Mouse (Mus musculus): Measurements from ENCODE around the gene Lsg1. TPM values are rescaled to one million over a fixed set of nuclear protein-coding genes. Genes with fewer than 3 reads are reported as not detected.

Gene Lsg1
- total RNA-seq, 2 experiments from 2014 or later = 11.5 to 36.7 TPM

DNA sequence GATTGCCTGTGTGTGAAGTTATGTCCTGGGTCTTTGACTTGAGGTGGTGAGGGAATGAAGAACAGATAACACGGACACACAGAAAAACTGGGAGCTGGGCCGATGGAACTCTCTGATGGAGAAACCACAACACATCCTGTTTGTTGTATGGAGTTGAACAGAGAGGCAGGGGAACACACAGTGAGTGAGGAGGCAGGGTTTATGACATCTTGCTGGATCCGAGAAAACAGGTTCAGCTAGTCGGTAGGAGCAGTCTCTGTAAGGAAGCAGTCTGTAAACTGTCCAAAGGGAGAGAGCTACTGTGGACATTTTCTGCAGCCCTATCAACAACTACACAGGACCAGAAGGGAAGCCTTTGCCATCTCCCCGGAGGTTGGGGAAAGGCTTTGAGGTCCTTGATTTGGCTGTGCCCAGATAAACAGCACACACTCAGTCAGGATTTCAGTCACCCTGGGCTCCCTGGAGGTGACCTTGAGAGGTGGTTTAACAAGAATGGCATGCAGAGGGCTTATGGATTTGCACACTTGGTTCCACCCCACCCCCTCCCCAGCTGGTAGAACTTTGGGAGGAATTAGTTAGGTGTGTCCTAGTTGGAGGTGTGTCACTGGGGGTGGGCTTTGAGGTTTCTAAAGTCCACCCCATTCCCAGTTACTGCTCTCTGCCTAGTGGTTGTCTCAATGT lies 27.9 kb downstream of the Lsg1 start:
- ATAC-seq (replicated peaks; ENCODE audit: low FRiP score, poor library complexity, severe bottlenecking) = no peak

DNA sequence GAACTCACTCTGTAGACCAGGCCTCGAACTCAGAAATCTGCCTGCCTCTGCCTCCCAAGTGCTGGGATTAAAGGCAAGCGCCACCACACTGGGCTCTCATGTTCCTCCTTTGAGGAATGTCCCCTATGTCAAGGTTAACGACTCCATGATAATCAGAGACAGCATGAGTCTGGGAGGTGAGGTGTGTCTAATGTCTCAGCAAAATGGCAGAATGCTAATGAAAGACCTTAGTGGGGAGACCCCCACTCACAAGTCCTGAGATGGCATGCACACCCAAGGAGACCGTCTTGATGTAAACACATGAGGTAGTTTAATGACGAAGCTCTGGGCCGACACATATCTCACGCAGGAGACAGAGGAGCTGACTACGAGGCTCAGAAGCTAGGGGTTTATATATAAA lies 33.3 kb downstream of the Lsg1 start:
- no peak for ATAC-seq (replicated peaks; ENCODE audit: low FRiP score, poor library complexity, severe bottlenecking)

DNA sequence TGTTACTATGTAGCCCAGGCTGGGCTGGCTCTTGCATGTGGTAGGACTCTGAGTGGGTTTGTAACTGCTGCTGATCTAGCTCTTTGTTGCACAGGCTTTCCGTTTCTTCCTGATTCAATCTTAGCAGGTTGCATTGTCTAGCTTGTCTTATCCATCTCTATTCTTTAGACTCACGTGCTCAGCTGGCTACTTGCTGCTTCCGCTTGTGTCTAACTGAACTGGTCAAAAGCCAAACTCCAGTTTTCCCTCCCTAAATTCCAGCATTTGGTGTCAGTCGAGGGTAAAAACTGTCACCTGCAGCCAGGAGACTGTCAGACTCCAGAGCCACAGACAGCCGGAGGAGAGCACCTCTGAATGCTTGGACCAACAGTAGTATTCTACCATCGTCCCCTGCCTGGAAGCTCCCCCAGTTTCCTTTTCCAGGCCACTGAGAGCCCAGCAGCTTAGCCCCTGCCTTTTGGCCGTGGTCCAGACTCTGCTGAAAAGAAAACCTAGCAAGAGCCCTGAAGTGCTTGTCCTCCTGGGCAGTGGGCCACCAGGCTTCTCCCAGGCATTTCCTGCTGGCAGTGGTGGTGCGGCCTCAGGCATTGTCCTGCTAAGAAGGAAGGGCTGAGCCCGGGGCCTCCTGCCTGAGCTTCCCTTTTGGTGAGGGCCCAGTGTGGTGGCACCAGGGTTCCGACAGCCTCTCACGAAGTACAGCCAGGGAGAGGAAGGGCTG lies 34.6 kb downstream of the Lsg1 start:
- ATAC-seq (replicated peaks; ENCODE audit: low FRiP score, poor library complexity, severe bottlenecking) = no peak

DNA sequence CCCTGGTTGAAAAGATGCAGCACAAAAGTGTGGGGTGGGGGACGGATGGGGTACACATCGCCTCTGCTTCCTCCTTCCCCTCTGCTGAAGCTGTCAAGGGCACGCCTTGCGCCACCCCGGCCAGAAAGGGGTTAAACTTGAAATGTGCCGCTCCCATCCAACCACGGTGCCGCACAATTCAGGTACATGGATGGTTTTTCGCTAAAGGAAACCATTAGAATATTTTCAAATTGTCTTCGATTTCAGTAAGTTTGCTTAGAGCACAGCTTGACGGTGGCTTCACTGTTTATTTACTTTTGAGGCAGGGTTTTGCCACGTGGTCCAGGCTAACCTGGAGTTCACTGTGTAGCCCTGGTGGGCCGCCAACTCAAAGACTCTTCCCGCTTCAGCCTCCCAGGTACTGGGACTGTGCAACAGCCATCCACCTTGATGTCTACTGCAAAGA lies 36.6 kb downstream of the Lsg1 start, which contains the start of gene Tmem44:
Tmem44 (minus strand) TSS at position 95 of the 445 bp plus-strand sequence.
- ATAC-seq (replicated peaks; ENCODE audit: low FRiP score, poor library complexity, severe bottlenecking) = peak; percentile 45

DNA sequence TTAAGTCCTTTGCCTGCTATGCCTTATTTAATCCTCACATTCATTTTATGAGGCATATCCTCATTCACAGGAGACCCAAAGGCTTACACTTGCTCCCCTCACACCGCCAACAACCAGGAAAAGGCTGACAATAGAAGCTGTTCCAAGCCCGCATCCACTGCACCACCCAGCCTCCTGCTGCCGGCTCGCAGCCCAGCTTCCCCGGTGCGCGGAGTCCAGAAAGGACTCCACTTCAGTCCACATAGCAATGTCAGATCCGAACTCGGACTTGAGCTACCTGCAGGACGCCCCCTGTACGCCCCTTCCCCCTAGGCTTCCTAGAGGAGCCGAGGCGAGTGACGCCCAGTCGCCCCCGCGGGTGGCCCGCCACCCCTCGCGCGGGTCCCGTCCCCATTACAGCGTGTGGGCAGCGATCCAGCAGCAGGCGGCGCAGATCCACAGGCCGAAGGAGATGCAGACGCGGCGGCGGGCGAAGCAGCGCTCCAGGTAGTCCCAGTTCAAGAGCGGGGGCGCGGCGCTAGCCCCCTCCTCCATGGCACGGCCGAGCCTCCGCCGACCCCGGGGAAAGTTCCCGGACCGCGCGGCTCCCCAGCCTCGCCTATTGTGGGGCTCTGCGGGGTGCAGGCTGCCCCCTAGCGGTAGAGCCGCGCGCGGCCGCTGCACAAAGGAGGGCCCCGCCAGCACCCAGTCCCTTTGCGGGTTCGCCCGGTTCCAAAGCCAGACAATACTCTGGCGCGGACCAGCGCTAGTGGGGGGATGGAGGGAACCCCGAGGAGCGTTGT lies 37.2 kb downstream of the Lsg1 start:
- peak; percentile 89 for ATAC-seq (replicated peaks; ENCODE audit: low FRiP score, poor library complexity, severe bottlenecking)

DNA sequence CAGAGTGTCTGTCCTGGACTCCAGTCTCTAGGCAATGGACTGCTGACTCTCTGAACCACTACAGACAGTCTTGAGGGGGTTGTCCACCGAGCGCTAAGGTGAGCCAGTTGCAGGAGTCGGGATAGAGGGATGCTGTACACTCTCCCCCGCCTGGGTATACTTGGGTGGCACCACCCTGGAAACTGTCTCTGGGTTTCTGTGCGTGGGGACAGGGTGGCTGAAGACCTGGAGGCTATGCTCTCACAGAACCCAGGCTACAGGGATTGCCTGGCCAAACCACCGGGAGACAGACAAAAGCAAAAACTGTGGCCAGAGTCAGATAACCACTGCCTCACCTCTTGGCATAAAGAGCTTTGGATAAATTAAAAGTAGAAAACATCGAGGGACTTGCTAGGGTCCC lies 37.9 kb downstream of the Lsg1 start:
- ATAC-seq (replicated peaks; ENCODE audit: low FRiP score, poor library complexity, severe bottlenecking) = no peak

DNA sequence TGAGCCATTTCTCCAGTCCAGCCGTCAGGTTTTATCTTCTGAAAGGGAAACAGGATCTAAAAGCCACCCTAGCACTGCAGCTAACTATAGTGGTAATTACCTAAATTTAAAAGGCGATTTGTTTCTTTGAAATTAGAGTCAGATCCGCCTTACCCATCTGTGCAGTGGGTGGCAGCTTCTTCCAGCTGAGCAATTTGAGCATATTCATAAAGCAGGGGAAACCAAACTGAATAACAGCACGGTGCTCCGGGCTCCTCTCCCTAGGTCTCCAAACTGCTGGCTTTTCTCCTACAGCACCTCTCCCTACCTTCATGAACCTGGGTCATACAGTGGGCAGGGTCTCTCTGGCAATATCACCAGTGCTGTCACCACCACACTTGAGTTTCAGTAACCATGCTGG lies 39.1 kb downstream of the Lsg1 start:
- ATAC-seq (replicated peaks; ENCODE audit: low FRiP score, poor library complexity, severe bottlenecking) = no peak

DNA sequence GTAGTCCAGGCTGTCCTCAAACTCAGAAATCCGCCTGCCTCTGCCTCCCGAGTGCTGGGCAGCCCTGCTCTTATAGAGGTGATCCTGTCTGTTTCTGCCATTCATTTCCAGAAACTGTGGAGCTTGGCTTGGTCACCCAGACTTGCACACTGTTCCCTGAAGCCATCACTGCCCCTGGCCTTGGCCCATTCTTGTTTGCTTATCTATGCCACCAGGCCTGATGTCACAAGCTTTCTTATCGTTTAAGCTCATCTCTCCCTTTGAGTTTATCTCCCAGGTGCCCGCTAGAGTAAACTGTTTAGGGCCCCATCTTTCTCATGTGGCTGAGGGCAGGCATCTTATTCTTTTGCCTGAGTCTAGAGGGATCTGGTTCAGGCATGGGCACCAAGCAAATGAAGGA lies 42.7 kb downstream of the Lsg1 start:
- no peak for ATAC-seq (replicated peaks; ENCODE audit: low FRiP score, poor library complexity, severe bottlenecking)

DNA sequence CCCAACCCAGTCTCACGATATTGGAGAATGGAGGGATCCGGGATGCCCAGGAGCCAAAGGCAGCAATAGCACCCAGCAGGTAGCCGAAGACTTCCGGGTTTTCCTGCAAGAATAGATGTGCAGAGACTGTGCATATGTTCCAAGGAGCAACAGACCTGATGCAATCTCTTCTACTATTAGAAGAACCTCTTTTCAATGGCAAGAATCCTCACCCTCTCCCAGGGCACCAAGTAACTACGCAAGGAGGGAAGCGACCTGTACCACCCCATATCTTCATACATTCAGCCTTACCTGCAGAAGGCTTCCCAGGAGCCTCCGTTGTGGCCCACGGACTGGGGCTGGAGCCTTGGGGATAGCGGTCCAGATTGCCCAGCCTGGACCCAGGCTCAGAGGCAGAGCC lies 44.0 kb downstream of the Lsg1 start:
- no peak for ATAC-seq (replicated peaks; ENCODE audit: low FRiP score, poor library complexity, severe bottlenecking)

DNA sequence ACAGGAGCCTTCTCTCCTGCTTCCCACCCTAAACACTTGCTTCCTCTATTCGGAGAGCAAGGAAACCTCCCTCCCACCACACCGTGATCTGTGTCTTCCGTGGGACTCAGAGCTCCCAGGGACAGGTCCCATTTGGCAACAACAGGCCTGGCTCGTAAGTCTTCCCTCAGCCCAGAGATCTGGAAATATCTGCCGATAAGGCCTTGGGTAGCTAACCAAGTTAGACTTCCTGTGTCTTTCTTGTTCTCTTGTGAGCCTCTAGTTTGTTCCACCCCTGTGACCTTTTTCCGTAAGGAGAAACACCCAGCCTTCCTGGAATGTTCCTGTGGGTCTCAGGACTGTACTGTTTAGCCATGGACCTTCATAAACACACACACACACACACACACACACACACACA lies 44.6 kb downstream of the Lsg1 start:
- ATAC-seq (replicated peaks; ENCODE audit: low FRiP score, poor library complexity, severe bottlenecking) = no peak

DNA sequence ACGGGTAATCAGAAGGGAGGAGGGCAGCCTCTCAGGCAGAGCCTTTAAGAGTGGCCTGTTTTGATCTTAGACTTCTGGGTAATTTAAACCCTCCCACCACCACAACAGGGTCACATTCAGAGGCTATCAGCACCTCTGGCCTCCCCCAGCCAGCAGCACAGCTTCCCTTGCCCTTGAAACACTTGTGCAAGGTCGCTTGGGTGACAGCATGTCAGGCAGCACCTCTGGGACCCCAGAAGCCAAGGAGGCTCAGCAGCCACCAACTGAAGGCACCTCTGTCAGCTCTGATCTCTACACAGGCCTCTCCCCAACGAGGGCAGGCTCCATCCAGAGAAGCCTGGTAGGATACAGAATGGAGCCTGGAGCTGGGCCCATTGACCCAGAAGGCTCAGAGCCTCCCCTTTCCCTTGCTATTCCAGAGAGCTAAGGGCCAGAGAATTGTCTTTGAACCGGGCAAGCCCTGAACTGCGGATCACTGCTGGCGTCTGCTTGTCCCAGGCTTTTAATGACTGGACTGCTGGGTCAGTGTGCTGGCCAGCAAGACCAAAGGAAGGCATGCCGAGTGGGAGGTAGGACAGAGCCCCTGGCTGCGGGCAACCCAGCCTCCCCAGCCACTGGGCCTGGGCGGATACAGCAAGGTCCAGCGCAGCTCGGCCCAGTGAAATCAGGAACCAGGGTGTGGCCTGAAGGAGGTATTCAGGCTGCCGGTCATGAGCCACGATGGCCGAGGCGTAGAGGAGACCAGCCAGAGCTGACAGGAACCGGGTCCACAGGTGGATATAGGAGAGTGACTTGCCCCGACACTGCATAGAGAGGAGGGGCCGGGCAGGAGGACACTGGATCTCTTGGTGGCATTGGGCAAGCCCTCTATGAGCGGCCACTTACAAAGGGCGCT lies 47.0 kb downstream of the Lsg1 start:
- ATAC-seq (replicated peaks; ENCODE audit: low FRiP score, poor library complexity, severe bottlenecking) = no peak

DNA sequence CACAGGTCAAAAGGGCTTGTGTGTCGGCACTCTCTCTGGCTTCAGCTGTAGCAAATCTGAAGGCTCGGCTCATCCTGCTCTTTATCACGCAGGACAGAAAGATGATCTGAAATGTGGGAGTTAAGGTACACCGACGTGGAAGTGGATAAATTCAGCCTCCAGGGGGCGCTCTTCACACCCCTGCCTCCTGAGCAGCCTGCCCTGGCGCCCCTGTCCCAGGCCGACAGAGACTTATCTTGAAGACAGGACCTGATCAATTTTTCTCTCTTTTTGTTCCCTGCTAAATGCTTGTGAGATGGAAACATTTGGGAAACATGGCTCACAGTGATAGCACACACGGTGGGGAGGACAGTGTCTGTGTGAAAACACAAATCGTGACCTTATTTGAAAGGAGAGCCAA lies 48.0 kb downstream of the Lsg1 start:
- ATAC-seq (replicated peaks; ENCODE audit: low FRiP score, poor library complexity, severe bottlenecking) = peak; percentile 77

DNA sequence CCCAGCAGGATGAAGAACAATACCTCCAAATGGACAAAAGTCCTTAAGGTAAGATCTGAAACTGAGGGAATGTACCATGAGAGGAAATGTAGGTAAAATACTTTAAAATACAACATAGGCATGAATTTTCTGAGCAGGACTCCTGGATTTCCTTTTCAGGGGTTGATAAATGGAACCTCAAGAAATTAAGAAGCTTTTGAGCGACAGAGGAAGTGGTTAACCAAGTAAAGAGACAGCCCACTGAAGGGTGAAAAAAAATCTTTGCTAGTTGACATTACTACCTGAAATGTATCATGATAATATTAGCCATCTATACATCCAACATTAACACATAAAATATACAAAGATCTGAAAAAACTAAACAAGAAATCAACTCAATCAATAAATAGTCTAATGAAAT lies 52.3 kb downstream of the Lsg1 start:
- ATAC-seq (replicated peaks; ENCODE audit: low FRiP score, poor library complexity, severe bottlenecking) = no peak

DNA sequence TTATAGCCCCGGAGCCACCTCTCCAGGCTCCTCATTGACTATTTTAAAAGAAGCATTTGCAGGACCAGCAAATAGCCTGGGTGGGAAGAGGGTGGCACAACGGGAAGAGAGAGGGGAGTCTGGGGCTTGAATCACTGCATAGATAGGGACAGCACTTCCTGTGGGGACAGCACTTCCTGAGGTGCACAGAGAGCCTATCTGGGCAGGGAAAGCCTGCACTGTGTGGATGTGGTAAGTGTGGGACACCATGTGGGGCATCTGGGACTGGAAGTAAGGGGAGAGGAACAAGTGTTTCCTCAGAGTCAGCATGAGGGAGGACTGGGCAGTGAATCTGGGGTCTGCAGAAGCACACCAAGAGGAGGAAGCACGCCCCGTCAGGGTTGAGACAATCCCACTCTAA lies 53.8 kb downstream of the Lsg1 start:
- no peak for ATAC-seq (replicated peaks; ENCODE audit: low FRiP score, poor library complexity, severe bottlenecking)

DNA sequence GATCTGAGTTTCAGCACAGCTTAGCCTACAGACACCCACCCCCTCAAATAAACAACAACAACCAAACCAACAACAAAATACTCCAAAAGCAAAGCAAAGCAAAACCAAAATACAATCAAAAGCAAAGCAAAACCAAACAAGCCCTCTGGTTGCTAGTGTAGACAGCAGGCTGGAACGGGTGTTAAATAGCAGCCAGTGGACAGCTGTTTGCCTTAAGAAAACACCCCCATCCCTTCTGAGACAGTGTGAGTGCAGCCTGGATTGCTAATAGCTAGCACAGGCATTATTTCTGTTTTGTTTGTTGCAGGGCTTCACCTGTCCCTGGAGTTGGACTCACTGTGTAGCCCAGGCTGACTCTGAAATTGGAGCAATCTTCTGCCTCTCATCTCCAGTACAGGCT lies 54.5 kb downstream of the Lsg1 start:
- no peak for ATAC-seq (replicated peaks; ENCODE audit: low FRiP score, poor library complexity, severe bottlenecking)

DNA sequence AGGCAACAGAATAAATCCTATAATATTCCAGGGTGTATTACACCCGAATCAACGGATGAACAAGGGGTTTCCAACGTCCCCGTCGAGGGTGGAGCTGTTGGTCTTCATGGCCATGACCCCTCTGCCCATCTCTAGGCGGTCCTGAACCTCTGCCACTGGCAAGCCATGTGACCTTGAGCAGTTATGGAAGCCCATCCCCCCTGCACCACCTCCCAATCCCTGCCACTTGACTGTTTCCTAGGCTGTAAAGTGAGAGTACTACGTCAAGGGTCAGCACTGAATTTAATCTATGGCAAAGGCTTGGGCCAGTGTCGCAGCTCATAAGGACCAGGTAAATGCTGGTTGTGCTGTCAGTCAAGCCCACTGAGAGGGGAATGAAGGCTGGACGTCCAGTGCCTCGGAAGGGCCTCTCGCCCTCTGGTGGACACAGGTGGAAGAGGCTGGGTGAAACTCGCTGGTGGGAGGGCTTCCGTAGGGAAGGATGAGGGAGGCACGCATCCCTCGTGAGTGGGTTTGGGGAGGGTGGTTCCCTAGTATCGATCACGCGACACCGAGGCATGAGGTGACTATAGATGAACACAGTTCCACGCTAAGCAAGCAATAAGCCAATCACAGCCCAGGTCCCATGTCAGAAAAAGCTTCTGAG lies 55.5 kb downstream of the Lsg1 start:
- peak; percentile 67 for ATAC-seq (replicated peaks; ENCODE audit: low FRiP score, poor library complexity, severe bottlenecking)

DNA sequence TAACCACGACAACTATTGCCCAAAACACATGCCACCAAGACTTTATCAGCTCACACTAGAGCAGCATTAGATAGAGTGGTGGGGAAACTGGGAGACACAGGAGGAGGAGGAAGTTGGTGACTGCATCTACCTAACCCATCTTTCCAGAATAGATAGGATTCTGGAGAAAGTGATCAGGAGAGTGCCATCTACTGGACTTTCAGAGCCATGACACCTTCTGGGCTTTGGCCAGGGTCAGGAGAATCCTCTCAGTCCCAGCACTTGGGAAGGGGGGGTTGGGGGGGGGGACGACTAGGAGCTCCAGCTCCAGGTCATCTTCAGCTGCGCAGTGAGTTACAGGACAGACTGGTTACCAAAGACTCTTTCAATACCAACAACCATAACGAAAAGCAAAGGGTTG lies 56.6 kb downstream of the Lsg1 start:
- 0 out of 2 replicates have a peak, but pooled peaks have one; percentile 56 for ATAC-seq (replicated peaks; ENCODE audit: low FRiP score, poor library complexity, severe bottlenecking)

DNA sequence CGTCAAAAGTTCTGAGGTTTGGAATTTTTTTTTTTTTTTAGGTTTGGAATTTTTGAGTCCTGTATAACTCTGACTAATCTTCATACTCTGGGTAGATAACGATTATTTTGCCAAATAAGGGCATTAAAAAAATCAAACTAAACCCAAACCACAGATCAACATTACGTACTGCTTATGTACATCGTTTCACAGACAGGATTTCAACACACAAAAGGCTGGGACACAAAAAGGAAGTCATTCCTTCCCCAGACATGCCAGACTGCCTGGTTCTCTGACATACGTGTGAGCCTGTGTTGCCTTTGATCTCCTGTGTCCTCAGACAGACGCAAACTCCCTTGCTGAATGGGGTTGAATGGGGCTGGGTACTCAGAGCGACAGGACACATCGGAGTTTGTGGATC lies 59.0 kb downstream of the Lsg1 start:
- ATAC-seq (replicated peaks; ENCODE audit: low FRiP score, poor library complexity, severe bottlenecking) = no peak

DNA sequence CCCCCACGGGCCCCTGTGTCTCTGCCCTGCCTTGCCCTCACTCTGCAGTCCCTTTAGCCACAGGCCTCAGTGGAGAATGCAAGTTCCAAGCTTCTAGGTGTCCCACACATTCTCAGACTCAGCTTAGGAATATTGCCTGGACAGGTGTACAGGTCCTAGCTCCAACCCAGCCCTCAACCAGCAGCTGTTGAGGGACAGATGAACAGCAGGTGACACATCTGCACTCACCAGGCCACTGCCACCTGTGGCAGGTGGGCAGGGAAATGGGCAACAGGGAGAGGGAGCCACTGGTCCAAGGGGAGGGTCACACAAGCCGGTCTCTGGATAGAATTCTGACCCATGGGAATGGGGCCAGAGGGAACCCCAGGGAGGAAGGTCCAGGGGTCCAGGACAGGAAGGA lies 59.5 kb downstream of the Lsg1 start:
- ATAC-seq (replicated peaks; ENCODE audit: low FRiP score, poor library complexity, severe bottlenecking) = no peak

Data from erythroblast, adult 5-6 weeks (primary cell).